Mouse (Mus musculus) hindbrain, embryonic 10.5 days (tissue): ENCODE measurements around the gene Wfdc1. TPM values are rescaled to one million over a fixed set of nuclear protein-coding genes. Genes with fewer than 3 reads are reported as not detected.

ENCODE experiments used
- DNase-seq: peaks from one replicate; pipeline ENCODE4 v3.0.0-alpha.2; 2017; ENCODE audit warnings: low spot score
- H3K27ac ChIP-seq: fragments of 300-500 bp; sonication (generic); 2 replicates; pipeline ENCODE4 v1.5.1; 2016; ENCODE audit warnings: mild to moderate bottlenecking, moderate library complexity
- H3K27me3 ChIP-seq: fragments of 300-500 bp; sonication (generic); 2 replicates; pipeline ENCODE4 v1.6.1; 2016; ENCODE audit warnings: mild to moderate bottlenecking; ENCODE audit not compliant: poor library complexity, insufficient read depth, severe bottlenecking
- H3K36me3 ChIP-seq: fragments of 300-500 bp; sonication (generic); 2 replicates; pipeline ENCODE4 v1.6.1; 2016; ENCODE audit warnings: mild to moderate bottlenecking, moderate library complexity
- H3K4me1 ChIP-seq: fragments of 300-500 bp; sonication (generic); replicated peaks from 2 replicates; pipeline ENCODE4 v1.6.1; 2016; ENCODE audit warnings: mild to moderate bottlenecking
- H3K4me3 ChIP-seq: fragments of 300-500 bp; sonication (generic); 2 replicates; pipeline ENCODE4 v1.5.1; 2016; ENCODE audit warnings: mild to moderate bottlenecking, moderate library complexity
- H3K9me3 ChIP-seq: fragments of 300-500 bp; sonication (generic); 2 replicates; pipeline ENCODE4 v1.6.1; 2016; ENCODE audit warnings: mild to moderate bottlenecking, moderate library complexity
- WGBS: fragments of 180-500 bp; shearing (Covaris S2); methylation state at CpG from one replicate; pipeline ENCODE4 v1.1.7; 2016; 5-methylcytosine and 5-hydroxymethylcytosine counted together
- polyA plus RNA-seq: library from polyadenylated mRNA; unstranded; fragments of >200 nt; fragmentation: Nextera tagmentation; extraction: Ambion mirVana; gene quantifications from 2 replicates; pipeline ENCODE4 v1.2.1, GENCODE M21; 2016

The Wfdc1 gene
- polyA plus RNA-seq, 1 experiment from 2014 or later, result 9.6 TPM

GRCm38 (mm10) chr8:119724596-119724995 is 58.4 kb downstream of the Wfdc1 start:
- Histone ChIP-seq H3K4me3 (no peak overlapping the region), H3K9me3 (no peaks in the 10 kb centered on the region), H3K27ac (no peak overlapping the region), H3K27me3 (peaks cover 3% of the 10 kb centered on the region; the same call in 1 of the 2 replicates), H3K4me1 (0 out of 2 replicates have a peak, but pooled peaks cover 2% of the 10 kb centered on the region), H3K36me3 (no peaks in the 10 kb centered on the region)
- DNase-seq, result no peak
- 85% methylated on average over 6 of the region's 6 CpGs for WGBS

GRCm38 (mm10) chr8:119727093-119727492 is 60.9 kb downstream of the Wfdc1 start:
- Histone ChIP-seq H3K4me1 (peaks cover 15% of the 10 kb centered on the region; the same call in 1 of the 2 replicates), H3K27me3 (no peaks in the 10 kb centered on the region), H3K36me3 (no peaks in the 10 kb centered on the region), H3K27ac (no peak overlapping the region), H3K4me3 (no peak overlapping the region), H3K9me3 (no peaks in the 10 kb centered on the region)
- no peak for DNase-seq
- 93% methylated on average over 8 of the region's 8 CpGs for WGBS

GRCm38 (mm10) chr8:119728351-119728895 is 62.3 kb downstream of the Wfdc1 start:
- Histone ChIP-seq H3K27me3 (no peaks in the 10 kb centered on the region), H3K4me3 (no peak overlapping the region), H3K9me3 (no peaks in the 10 kb centered on the region), H3K4me1 (peaks cover 18% of the 10 kb centered on the region; the same call in 1 of the 2 replicates), H3K27ac (no peak overlapping the region; the same call in 1 of the 2 replicates), H3K36me3 (no peaks in the 10 kb centered on the region)
- no peak for DNase-seq
- WGBS, result 88% methylated on average over 8 of the region's 8 CpGs

GRCm38 (mm10) chr8:119732072-119732471 is 65.9 kb downstream of the Wfdc1 start:
- no peak for DNase-seq
- H3K27ac ChIP-seq, result no peak overlapping the region
- H3K27me3 ChIP-seq, result no peaks in the 10 kb centered on the region
- H3K36me3 ChIP-seq, result no peaks in the 10 kb centered on the region
- H3K4me3 ChIP-seq, result no peak overlapping the region
- H3K9me3 ChIP-seq, result no peaks in the 10 kb centered on the region
- WGBS, result 85% methylated on average over 13 of the region's 13 CpGs
- peaks cover 20% of the 10 kb centered on the region for H3K4me1 ChIP-seq

GRCm38 (mm10) chr8:119736348-119736917 is 70.3 kb downstream of the Wfdc1 start:
- 91% methylated on average over 10 of the region's 10 CpGs for WGBS
- no peaks in the 10 kb centered on the region for H3K36me3 ChIP-seq
- no peak for DNase-seq
- H3K4me1 ChIP-seq, result peaks cover 15% of the 10 kb centered on the region
- no peak overlapping the region for H3K4me3 ChIP-seq
- no peaks in the 10 kb centered on the region for H3K9me3 ChIP-seq
- H3K27ac ChIP-seq, result no peak overlapping the region
- no peaks in the 10 kb centered on the region; the same call in 1 of the 2 replicates for H3K27me3 ChIP-seq

- Histone ChIP-seq H3K9me3 (no peaks in the 10 kb centered on the region), H3K4me1 (peaks cover 15% of the 10 kb centered on the region), H3K27me3 (peaks cover 2% of the 10 kb centered on the region; the same call in 1 of the 2 replicates), H3K27ac (no peak overlapping the region), H3K36me3 (no peaks in the 10 kb centered on the region), H3K4me3 (no peak overlapping the region)
- DNase-seq, result no peak
- WGBS, result 86% methylated on average over 11 of the region's 11 CpGs
Measured at GRCm38 (mm10) chr8:119737093-119737900, 71.1 kb downstream of the Wfdc1 start.

Other genes starting within 250 kb of the Wfdc1 start
- gene Osgin1, start 232.2 kb upstream of the Wfdc1 start, polyA plus RNA-seq, result 0.30 and 0.36 TPM in 2 replicates
- 9.0 and 14.0 TPM in 2 replicates for gene Necab2, start 219.6 kb upstream of the Wfdc1 start, polyA plus RNA-seq
- 1.4 TPM in 1 of 2 replicates, not detected in the other for gene Slc38a8, start 164.7 kb upstream of the Wfdc1 start, polyA plus RNA-seq
- 104 and 107 TPM in 2 replicates for gene Mbtps1, start 107.6 kb upstream of the Wfdc1 start, polyA plus RNA-seq
- gene Hsdl1, start 91.2 kb upstream of the Wfdc1 start, polyA plus RNA-seq, result 65.1 and 78.0 TPM in 2 replicates
- gene Dnaaf1, start 91.1 kb upstream of the Wfdc1 start, polyA plus RNA-seq, result 0.39 and 1.3 TPM in 2 replicates
- gene Taf1c, start 61.1 kb upstream of the Wfdc1 start, polyA plus RNA-seq, result 16.8 and 17.4 TPM in 2 replicates
- 0.16 and 0.41 TPM in 2 replicates for gene Adad2, start 53.6 kb upstream of the Wfdc1 start, polyA plus RNA-seq
- 0.16 and 0.29 TPM in 2 replicates for gene Kcng4, start 30.7 kb upstream of the Wfdc1 start, polyA plus RNA-seq
- gene Atp2c2, start 33.6 kb downstream of the Wfdc1 start, polyA plus RNA-seq, result 1.4 TPM in 2 replicates
- gene Tldc1, start 112.1 kb downstream of the Wfdc1 start, polyA plus RNA-seq, result 12.6 and 15.3 TPM in 2 replicates
- gene Cotl1, start 174.2 kb downstream of the Wfdc1 start, polyA plus RNA-seq, result 273 and 545 TPM in 2 replicates
- gene Klhl36, start 195.9 kb downstream of the Wfdc1 start, polyA plus RNA-seq, result 10.7 and 11.9 TPM in 2 replicates
- gene Usp10, start 244.0 kb downstream of the Wfdc1 start, polyA plus RNA-seq, result 182 and 219 TPM in 2 replicates
- 1.7 and 3.2 TPM in 2 replicates for gene Gm20388, start 244.5 kb downstream of the Wfdc1 start, polyA plus RNA-seq